Mouse (Mus musculus) left cerebral cortex, adult 8-10 months (tissue): Measurements from ENCODE around the gene Heca. TPM values are rescaled to one million over a fixed set of nuclear protein-coding genes. Genes with fewer than 3 reads are reported as not detected.
"Not testable (repeated sequence)": the region's sequence is repeated elsewhere in the genome, so short reads cannot be mapped to it uniquely, and the experiment has no call there.

ENCODE experiments used
- DNase-seq, 2 experiments: peaks; one replicate each; pipeline ENCODE4 v3.0.0; 2022; ENCODE audit warnings: low spot score in 2 of 2
- total RNA-seq, 4 experiments: library from RNA; stranded (reverse); gene quantifications; 2 replicates each; pipeline ENCODE4 v1.2.4; 2022

The Heca gene
- 10 to 100 TPM; 24.6 to 26.9 (median 26.4) TPM for total RNA-seq

GRCm38 (mm10) chr10:17947960-17948730 lies at the start of gene Heca:
Gene Heca, minus strand, starts transcription at chr10:17948067.
- DNase-seq = peak; percentile 69 to 86

GRCm38 (mm10) chr10:17990576-17990975 lies 42.7 kb upstream of the Heca start:
- no peak for DNase-seq

- no peak for DNase-seq
Observed at GRCm38 (mm10) chr10:17989136-17989535, 41.3 kb upstream of the Heca start.

- DNase-seq = no peak
Observed at GRCm38 (mm10) chr10:17987823-17988423, 40.1 kb upstream of the Heca start.

GRCm38 (mm10) chr10:17983313-17983712 lies 35.4 kb upstream of the Heca start:
- no peak for DNase-seq

- no peak for DNase-seq
Observed at GRCm38 (mm10) chr10:17966090-17966489, 18.2 kb upstream of the Heca start.

GRCm38 (mm10) chr10:17950761-17951160 lies 2.9 kb upstream of the Heca start:
- peak in 1 of 2 experiments; percentile 28 for DNase-seq

GRCm38 (mm10) chr10:17947175-17947906 lies 526 bp downstream of the Heca start:
- peak; percentile 39 for DNase-seq

- not testable (repeated sequence) for DNase-seq
Observed at GRCm38 (mm10) chr10:17946799-17947174, 1.1 kb downstream of the Heca start.

- no peak for DNase-seq
Observed at GRCm38 (mm10) chr10:17946046-17946445, 1.8 kb downstream of the Heca start.

GRCm38 (mm10) chr10:17933622-17934021 lies 14.2 kb downstream of the Heca start:
- DNase-seq = no peak

- DNase-seq = no peak
Observed at GRCm38 (mm10) chr10:17932131-17932530, 15.7 kb downstream of the Heca start.

GRCm38 (mm10) chr10:17931157-17931556 lies 16.7 kb downstream of the Heca start:
- DNase-seq = no peak

- DNase-seq = no peak
Observed at GRCm38 (mm10) chr10:17930445-17931083, 17.3 kb downstream of the Heca start.

GRCm38 (mm10) chr10:17925200-17925599 lies 22.7 kb downstream of the Heca start:
- DNase-seq = no peak

- DNase-seq = no peak
Observed at GRCm38 (mm10) chr10:17924166-17924565, 23.7 kb downstream of the Heca start.

GRCm38 (mm10) chr10:17921381-17921780 lies 26.5 kb downstream of the Heca start:
- DNase-seq = no peak

GRCm38 (mm10) chr10:17919971-17920370 lies 27.9 kb downstream of the Heca start:
- no peak for DNase-seq

- DNase-seq = no peak
Observed at GRCm38 (mm10) chr10:17919032-17919431, 28.8 kb downstream of the Heca start.

- DNase-seq = no peak
Observed at GRCm38 (mm10) chr10:17908731-17909130, 39.1 kb downstream of the Heca start.

GRCm38 (mm10) chr10:17906405-17906804 lies 41.5 kb downstream of the Heca start:
- not testable (repeated sequence) for DNase-seq

GRCm38 (mm10) chr10:17903449-17903848 lies 44.4 kb downstream of the Heca start:
- no peak for DNase-seq
